Mouse (Mus musculus): ENCODE results near the gene Mien1.

DNA sequence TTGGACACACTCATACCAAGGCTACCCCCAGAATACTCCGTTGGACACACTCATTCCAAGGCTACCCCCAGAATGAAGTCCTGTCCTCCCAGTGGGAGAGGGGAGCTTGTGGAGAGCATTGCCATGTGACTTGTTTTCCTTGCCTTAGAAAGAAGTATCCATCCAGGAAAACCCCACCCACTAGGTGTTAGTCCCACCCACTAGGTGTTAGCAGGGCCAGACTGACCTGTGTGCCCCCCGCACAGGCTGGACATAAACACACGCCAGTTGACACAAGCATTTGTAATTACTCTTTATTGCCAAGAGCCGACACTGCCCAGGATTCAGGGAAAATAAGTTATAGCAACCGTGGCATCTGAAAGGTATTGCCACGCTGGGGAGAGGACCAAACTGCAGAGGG is 1.4 kb downstream of the Mien1 start:
- no peak for TF ChIP-seq CTCF (IDR thresholded peaks at IDR 0.05; ENCODE audit: control insufficient read depth, insufficient read depth, low read length)
- no peak for TF ChIP-seq POLR2A (IDR thresholded peaks at IDR 0.05; ENCODE audit: borderline replicate concordance, control insufficient read depth, low read depth, low read length)

Measured in bone marrow, adult 2 months (tissue).